Mouse (Mus musculus): ENCODE measurements around the gene Sfxn4.

DNA sequence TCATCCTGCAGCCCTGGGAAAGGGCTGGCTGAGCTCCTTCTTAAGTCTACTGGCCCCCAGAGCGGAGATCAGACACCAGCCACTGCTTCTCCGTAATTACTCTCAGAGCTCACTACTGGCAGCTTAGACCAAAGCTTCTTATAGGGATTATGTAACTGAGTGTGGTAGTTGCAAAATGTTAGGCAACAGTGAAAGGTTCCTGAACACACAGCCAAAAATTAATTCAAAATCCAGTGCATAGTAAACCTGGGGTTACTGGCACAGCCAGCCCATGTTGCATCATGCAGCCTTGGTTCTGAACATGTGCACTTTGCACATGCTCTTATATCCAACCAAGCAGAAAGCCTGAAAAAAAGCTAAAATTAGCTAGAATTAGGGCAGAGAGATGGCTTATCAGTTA is 66.0 kb downstream of the Sfxn4 start:
- no peak for TF ChIP-seq ZC3H11A (IDR thresholded peaks at IDR 0.05; ENCODE audit: low read depth, low read length)
- TF ChIP-seq JUN (IDR thresholded peaks at IDR 0.05; ENCODE audit: insufficient read depth, low read depth, low read length), result no peak
- TF ChIP-seq SIN3A (IDR thresholded peaks at IDR 0.05; ENCODE audit: low read length), result no peak
- no peak for TF ChIP-seq EP300 (IDR thresholded peaks at IDR 0.05; ENCODE audit: low read length)
- TF ChIP-seq RAD21 (IDR thresholded peaks at IDR 0.05; ENCODE audit: low read depth, low read length), result no peak
- TF ChIP-seq RCOR1 (conservative IDR thresholded peaks at IDR 0.05; ENCODE audit: low read depth, low read length), result no peak
- TF ChIP-seq MXI1 (IDR thresholded peaks at IDR 0.05; ENCODE audit: low read depth, low read length), result no peak
- TF ChIP-seq CTCF (conservative IDR thresholded peaks at IDR 0.05 in 1 of 2, IDR thresholded peaks at IDR 0.05 in 1 of 2; ENCODE audit: low read depth in 2 of 2, low read length in 2 of 2), result no peak
- TF ChIP-seq KAT2A (IDR thresholded peaks at IDR 0.05; ENCODE audit: insufficient replicate concordance, low read length), result no peak
- TF ChIP-seq MAFK (IDR thresholded peaks at IDR 0.05; ENCODE audit: insufficient replicate concordance, low read length), result no peak
